Comparison of ENCODE assay signal across 18 mouse cellular contexts in genomic region chr10:93682185-93682747, GRCm38 (mm10). TPM values are rescaled to one million over a fixed set of nuclear protein-coding genes. Genes with fewer than 3 reads are reported as not detected.
A peak's percentile ranks its signal among the peaks of the same experiment; 100 is the strongest.
DNase-seq lines count a peak whose midpoint lies in the region; ATAC-seq and TF ChIP-seq lines count a peak whose summit lies in the region.
"Had no signal": no experiment of that assay in that cellular context is flagged by ENCODE, and none has a peak within 500 bp of the region (broad histone marks: within the 10 kb centered on the region; RNA-seq: fewer than 3 reads in every experiment).

No protein-coding gene starts in this region.

- H3K4me1 ChIP-seq in intestine, postnatal 0 days (replicated peaks; ENCODE audit: control insufficient read depth, insufficient read depth, low read length): 0 out of 2 replicates have a peak, but pooled peaks cover 7% of the 10 kb centered on the region
- peaks cover 83% of the 10 kb centered on the region for H3K4me1 ChIP-seq in liver, embryonic 15.5 days (replicated peaks)
- peaks cover 9% of the 10 kb centered on the region; the same call in 1 of the 2 replicates for H3K4me1 ChIP-seq in stomach, embryonic 15.5 days
- peaks cover 9% of the 10 kb centered on the region for H3K4me1 ChIP-seq in kidney, embryonic 15.5 days

- no peak overlapping the region for H3K9ac ChIP-seq in intestine, postnatal 0 days (ENCODE audit: low read depth, low read length)
- H3K9ac ChIP-seq in liver, embryonic 15.5 days: no peak overlapping the region; the same call in 1 of the 2 replicates
- H3K9ac ChIP-seq in stomach, embryonic 15.5 days: no peak overlapping the region
- no peak overlapping the region for H3K9ac ChIP-seq in kidney, embryonic 15.5 days
- H3K9ac ChIP-seq: embryonic facial prominence, embryonic 12.5 days; forebrain, embryonic 15.5 days; limb, embryonic 12.5 days; lung, embryonic 14.5 days; midbrain, embryonic 15.5 days had no signal

- H3K4me2 ChIP-seq in intestine, postnatal 0 days (replicated peaks; ENCODE audit: low read depth): peak overlapping the region; percentile 24; the same call in 1 of the 2 replicates
- H3K4me2 ChIP-seq in liver, embryonic 15.5 days: peak overlapping the region; percentile 59
- H3K4me2 ChIP-seq in stomach, embryonic 15.5 days: no peak overlapping the region
- H3K4me2 ChIP-seq in kidney, embryonic 15.5 days: no peak overlapping the region
- H3K4me2 ChIP-seq: embryonic facial prominence, embryonic 12.5 days; forebrain, embryonic 15.5 days; limb, embryonic 12.5 days; lung, embryonic 14.5 days; midbrain, embryonic 15.5 days had no signal

- TF ChIP-seq CTCF in intestine, postnatal 0 days (IDR thresholded peaks at IDR 0.05; ENCODE audit: low read depth): no peak

- no peaks in the 10 kb centered on the region for H3K36me3 ChIP-seq in intestine, postnatal 0 days (ENCODE audit: control insufficient read depth, insufficient read depth)
- no peaks in the 10 kb centered on the region for H3K36me3 ChIP-seq in liver, embryonic 15.5 days (replicated peaks)
- H3K36me3 ChIP-seq in stomach, embryonic 15.5 days: no peaks in the 10 kb centered on the region
- no peaks in the 10 kb centered on the region for H3K36me3 ChIP-seq in kidney, embryonic 15.5 days
- H3K36me3 ChIP-seq: embryonic facial prominence, embryonic 12.5 days; forebrain, embryonic 15.5 days; limb, embryonic 12.5 days had no signal

- no peak for DNase-seq in thymus, postnatal 14 days
- DNase-seq in retina, postnatal 1 day: no peak
- DNase-seq: cerebellum, adult 8-10 months; gastrocnemius, postnatal 14 days; lung, embryonic 14.5 days; lung, postnatal 4 days; right cerebral cortex, postnatal 4 days had no signal

- peak; percentile 51 for ATAC-seq in erythroid progenitor cell, adult 5-6 weeks (replicated peaks; ENCODE audit: low FRiP score, poor library complexity, severe bottlenecking)
- peak; percentile 88 for ATAC-seq in intestine, postnatal 0 days
- no peak for ATAC-seq in liver, embryonic 15.5 days (ENCODE audit: insufficient read depth)
- peak; percentile 85 for ATAC-seq in stomach, embryonic 15.5 days (ENCODE audit: insufficient read depth, low FRiP score, low read depth)
- ATAC-seq in kidney, embryonic 15.5 days (replicated peaks; ENCODE audit: low FRiP score): no peak
- ATAC-seq: forebrain, embryonic 15.5 days; midbrain, embryonic 15.5 days had no signal

- no peaks in the 10 kb centered on the region; the same call in 1 of the 2 replicates for H3K27me3 ChIP-seq in intestine, postnatal 0 days (replicated peaks; ENCODE audit: control insufficient read depth, insufficient read depth, low read length)
- no peaks in the 10 kb centered on the region for H3K27me3 ChIP-seq in liver, embryonic 15.5 days
- H3K27me3 ChIP-seq in stomach, embryonic 15.5 days (replicated peaks): no peaks in the 10 kb centered on the region
- H3K27me3 ChIP-seq in kidney, embryonic 15.5 days: no peaks in the 10 kb centered on the region
- H3K27me3 ChIP-seq: embryonic facial prominence, embryonic 12.5 days; forebrain, embryonic 15.5 days; limb, embryonic 12.5 days; midbrain, embryonic 15.5 days had no signal

- H3K4me3 ChIP-seq in intestine, postnatal 0 days (ENCODE audit: low read depth, low read length): no peak overlapping the region
- H3K4me3 ChIP-seq in liver, embryonic 15.5 days (replicated peaks): peak overlapping the region; percentile 34
- no peak overlapping the region for H3K4me3 ChIP-seq in stomach, embryonic 15.5 days (replicated peaks)
- no peak overlapping the region for H3K4me3 ChIP-seq in kidney, embryonic 15.5 days (replicated peaks)
- H3K4me3 ChIP-seq: embryonic facial prominence, embryonic 12.5 days; forebrain, embryonic 15.5 days; hindbrain, embryonic 10.5 days; limb, embryonic 12.5 days; midbrain, embryonic 15.5 days had no signal

- H3K27ac ChIP-seq in intestine, postnatal 0 days (ENCODE audit: low read depth, low read length): no peak overlapping the region
- peak overlapping the region; percentile 61 for H3K27ac ChIP-seq in liver, embryonic 15.5 days (replicated peaks)
- peak overlapping the region; percentile 35; the same call in 1 of the 2 replicates for H3K27ac ChIP-seq in stomach, embryonic 15.5 days
- no peak overlapping the region for H3K27ac ChIP-seq in kidney, embryonic 15.5 days
- H3K27ac ChIP-seq: embryonic facial prominence, embryonic 12.5 days; forebrain, embryonic 15.5 days; hindbrain, embryonic 10.5 days; limb, embryonic 12.5 days; midbrain, embryonic 15.5 days had no signal

- 46% methylated on average over 18 of the region's 18 CpGs for WGBS in intestine, postnatal 0 days
- 35% methylated on average over 18 of the region's 18 CpGs for WGBS in liver, embryonic 15.5 days (ENCODE audit: insufficient replicate concordance)
- WGBS in stomach, embryonic 15.5 days: 59% methylated on average over 18 of the region's 18 CpGs
- 75% methylated on average over 18 of the region's 18 CpGs for whole genome bisulfite sequencing in kidney, embryonic 15.5 days

- H3K9me3 ChIP-seq in intestine, postnatal 0 days (ENCODE audit: control insufficient read depth): no peaks in the 10 kb centered on the region
- H3K9me3 ChIP-seq in liver, embryonic 15.5 days (replicated peaks): no peaks in the 10 kb centered on the region
- no peaks in the 10 kb centered on the region for H3K9me3 ChIP-seq in stomach, embryonic 15.5 days
- no peaks in the 10 kb centered on the region for H3K9me3 ChIP-seq in kidney, embryonic 15.5 days (replicated peaks)
- H3K9me3 ChIP-seq: embryonic facial prominence, embryonic 12.5 days; forebrain, embryonic 15.5 days; hindbrain, embryonic 10.5 days; limb, embryonic 12.5 days; midbrain, embryonic 15.5 days had no signal

RNA-seq across cellular contexts. Expression of gene Ntn4, which starts 41.8 kb away (rescaled TPM):
- 16.6 and 18.0 TPM in 2 replicates for total RNA-seq in erythroid progenitor cell, adult 5-6 weeks (2015; ENCODE audit: low replicate concordance)
- 10.0 and 18.5 TPM in 2 replicates for total RNA-seq in erythroid progenitor cell, adult 5-6 weeks (2017; ENCODE audit: low replicate concordance)
- polyA plus RNA-seq in intestine, postnatal 0 days (2015; fragmentation: Nextera tagmentation; extraction: Ambion mirVana): 0.10 and 0.25 TPM in 2 replicates
- polyA plus RNA-seq in liver, embryonic 15.5 days (2015; fragmentation: Nextera tagmentation; extraction: Ambion mirVana): 0.07 and 0.09 TPM in 2 replicates
- polyA plus RNA-seq in stomach, embryonic 15.5 days (2015; fragmentation: Nextera tagmentation; extraction: Ambion mirVana): 0.71 and 0.72 TPM in 2 replicates
- polyA plus RNA-seq in kidney, embryonic 15.5 days (2015; fragmentation: Nextera tagmentation; extraction: Ambion mirVana): 0.69 and 0.93 TPM in 2 replicates
- total RNA-seq: neutrophil, adult 5-6 weeks had no signal

Comparison
In these comparisons a context has a peak if more than half of its experiments do, and no peak if none do; other contexts are left out.
1. ATAC-seq: peak in erythroid progenitor cell, adult 5-6 weeks (single experiment), intestine, postnatal 0 days (single experiment) and stomach, embryonic 15.5 days (single experiment); none in liver, embryonic 15.5 days (single experiment) and kidney, embryonic 15.5 days (single experiment).
2. H3K27ac ChIP-seq: peak in liver, embryonic 15.5 days (single experiment) and stomach, embryonic 15.5 days (single experiment); none in intestine, postnatal 0 days (single experiment) and kidney, embryonic 15.5 days (single experiment).
3. H3K4me2 ChIP-seq: peak in intestine, postnatal 0 days (single experiment) and liver, embryonic 15.5 days (single experiment); none in stomach, embryonic 15.5 days (single experiment) and kidney, embryonic 15.5 days (single experiment).